Mouse (Mus musculus) bone marrow macrophage, adult 2 months (primary cell): ENCODE data around the gene Atg5.

Source experiments
- CTCF ChIP-seq: IDR thresholded peaks from 2 replicates; pipeline ENCODE4 v1.5.1; 2012; ENCODE audit warnings: low read depth, mild to moderate bottlenecking, low read length, moderate library complexity
- POLR2A ChIP-seq: IDR thresholded peaks from 2 replicates; pipeline ENCODE4 v1.6.1; 2012; ENCODE audit warnings: mild to moderate bottlenecking, low read depth, low read length, borderline replicate concordance

DNA sequence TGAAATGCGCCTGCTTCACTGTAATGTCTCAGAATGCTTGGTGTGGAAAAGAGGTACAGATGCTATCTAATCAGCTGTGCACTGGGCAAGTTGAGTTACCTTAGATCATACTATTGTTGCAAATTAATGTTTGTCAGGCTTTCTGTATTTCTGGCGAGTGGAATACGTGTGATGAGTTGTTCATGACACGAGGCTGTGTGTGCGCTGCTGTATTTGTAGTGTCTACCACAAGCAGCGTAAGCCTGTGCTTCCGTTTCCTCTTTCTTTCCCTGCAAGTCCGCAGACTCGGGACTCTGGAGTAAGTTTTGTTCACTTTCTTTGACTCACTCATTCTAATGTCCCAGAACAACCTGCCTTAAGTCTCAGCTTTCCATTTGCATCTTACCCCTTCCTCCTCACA, 58.9 kb downstream of the Atg5 start:
- TF ChIP-seq CTCF (no peak), POLR2A (no peak)
